Mouse (Mus musculus): ENCODE measurements around the gene Rfc1. TPM values are rescaled to one million over a fixed set of nuclear protein-coding genes. Genes with fewer than 3 reads are reported as not detected.
A peak's percentile ranks its signal among the peaks of the same experiment; 100 is the strongest.
"Not testable (repeated sequence)": the region's sequence is repeated elsewhere in the genome, so short reads cannot be mapped to it uniquely, and the experiment has no call there.

Rfc1 gene
- polyA plus RNA-seq, 1 experiment, result 42.8 TPM

DNA sequence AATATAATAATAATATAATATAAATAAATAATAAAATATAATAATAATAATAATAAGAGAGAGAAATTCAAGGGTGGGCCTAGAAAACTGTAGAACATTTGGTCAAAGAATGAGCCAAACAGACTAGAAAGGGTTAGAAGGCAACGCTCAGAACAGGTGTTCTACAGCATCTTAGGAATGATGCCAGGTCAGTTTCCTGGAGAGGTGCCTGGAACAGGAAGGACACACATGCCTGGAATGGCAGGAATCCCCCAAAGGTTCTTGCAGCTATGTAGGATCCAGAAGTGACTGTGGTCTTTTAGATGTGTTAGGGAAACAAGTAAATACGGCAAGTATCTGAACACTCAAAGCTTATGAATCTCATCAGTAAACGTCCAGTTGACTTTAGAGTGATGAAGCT lies 11.2 kb downstream of the Rfc1 start:
- TF ChIP-seq POLR2A (IDR thresholded peaks at IDR 0.05; ENCODE audit: borderline replicate concordance, control insufficient read depth, low read depth, low read length) (no peak), CTCF (IDR thresholded peaks at IDR 0.05; ENCODE audit: control insufficient read depth, insufficient read depth, low read length) (no peak)
- Histone ChIP-seq H3K4me3 (replicated peaks; ENCODE audit: control insufficient read depth, low read depth, low read length) (no peak overlapping the region), H3K27ac (ENCODE audit: control insufficient read depth, insufficient read depth, low read depth, low read length, poor library complexity) (no peak overlapping the region), H3K4me1 (ENCODE audit: control insufficient read depth, insufficient read depth, low read length) (peaks cover 10% of the 10 kb centered on the region)
- WGBS, result 87% methylated on average over 3 of the region's 3 CpGs

DNA sequence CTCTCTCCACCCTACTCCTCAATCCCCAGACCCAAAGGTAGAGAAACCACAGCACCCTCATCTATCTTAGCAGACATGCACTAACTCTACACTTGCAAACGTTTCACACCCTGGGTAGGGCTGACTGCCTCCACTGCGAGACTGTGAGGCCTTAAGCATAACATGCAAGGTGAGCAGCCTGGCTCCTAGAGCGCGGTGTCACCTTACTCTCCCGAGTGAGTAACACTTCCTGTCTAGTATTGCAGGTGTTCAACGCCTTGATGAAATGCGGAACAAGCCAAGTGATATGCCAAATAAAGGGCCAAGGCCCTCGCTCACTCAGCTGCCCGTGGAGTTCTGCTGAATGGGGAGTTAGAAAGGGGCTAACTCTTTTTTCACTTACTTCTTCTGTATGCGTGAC lies 13.3 kb downstream of the Rfc1 start:
- Histone ChIP-seq H3K4me1 (ENCODE audit: control insufficient read depth, insufficient read depth, low read length) (peaks cover 10% of the 10 kb centered on the region), H3K27ac (ENCODE audit: control insufficient read depth, insufficient read depth, low read depth, low read length, poor library complexity) (peak overlapping the region; percentile 59; the same call in 1 of the 2 replicates), H3K4me3 (replicated peaks; ENCODE audit: control insufficient read depth, low read depth, low read length) (no peak overlapping the region)
- 34% methylated on average over 10 of the region's 10 CpGs for WGBS
- TF ChIP-seq CTCF (IDR thresholded peaks at IDR 0.05; ENCODE audit: control insufficient read depth, insufficient read depth, low read length), result no peak
- TF ChIP-seq POLR2A (IDR thresholded peaks at IDR 0.05; ENCODE audit: borderline replicate concordance, control insufficient read depth, low read depth, low read length), result no peak

DNA sequence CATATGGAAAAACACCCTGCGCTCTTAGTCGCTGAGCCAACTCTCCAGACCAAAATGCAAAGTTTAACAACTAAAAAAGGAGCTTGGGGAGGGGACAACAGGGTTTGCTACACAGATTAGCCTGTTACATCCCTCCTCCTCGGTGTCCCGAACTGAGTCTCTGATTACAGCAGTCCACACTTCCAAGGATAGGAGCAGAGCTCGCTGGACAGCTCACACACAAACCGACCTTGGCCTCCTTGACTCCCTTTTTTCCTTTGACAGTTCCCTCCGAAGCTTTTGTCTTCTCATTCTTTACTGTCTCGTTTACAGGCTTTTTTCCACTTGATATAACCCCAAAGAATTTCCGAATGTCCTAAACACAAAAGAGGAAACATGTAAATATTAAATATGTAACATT lies 16.3 kb downstream of the Rfc1 start:
- WGBS, result 87% methylated on average over 9 of the region's 9 CpGs
- Histone ChIP-seq H3K4me3 (replicated peaks; ENCODE audit: control insufficient read depth, low read depth, low read length) (no peak overlapping the region), H3K27ac (ENCODE audit: control insufficient read depth, insufficient read depth, low read depth, low read length, poor library complexity) (no peak overlapping the region), H3K4me1 (ENCODE audit: control insufficient read depth, insufficient read depth, low read length) (peaks cover 7% of the 10 kb centered on the region)
- no peak for TF ChIP-seq CTCF (IDR thresholded peaks at IDR 0.05; ENCODE audit: control insufficient read depth, insufficient read depth, low read length)
- no peak for TF ChIP-seq POLR2A (IDR thresholded peaks at IDR 0.05; ENCODE audit: borderline replicate concordance, control insufficient read depth, low read depth, low read length)

DNA sequence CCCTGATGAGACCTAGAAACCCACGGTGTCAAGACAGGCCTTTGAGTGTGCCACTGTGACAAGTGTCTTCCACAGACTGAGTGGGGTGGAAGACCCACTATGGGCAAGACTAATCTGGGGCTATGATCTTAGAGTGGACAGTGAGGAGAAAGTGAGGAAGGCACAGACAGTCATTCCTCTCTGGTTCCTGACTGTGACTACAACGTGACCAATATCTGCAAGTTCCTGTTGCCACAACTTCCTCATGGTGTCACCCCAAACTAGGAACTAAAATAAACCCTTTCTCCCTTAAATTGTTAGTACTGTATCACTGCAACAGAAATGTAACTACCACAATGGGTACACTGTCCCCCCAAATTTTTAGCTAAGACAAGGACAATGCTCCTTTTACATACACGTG lies 26.6 kb downstream of the Rfc1 start:
- TF ChIP-seq CTCF (IDR thresholded peaks at IDR 0.05; ENCODE audit: control insufficient read depth, insufficient read depth, low read length) (no peak), POLR2A (IDR thresholded peaks at IDR 0.05; ENCODE audit: borderline replicate concordance, control insufficient read depth, low read depth, low read length) (no peak)
- 42% methylated on average over 3 of the region's 3 CpGs for WGBS
- H3K27ac ChIP-seq (ENCODE audit: control insufficient read depth, insufficient read depth, low read depth, low read length, poor library complexity), result peak overlapping the region; percentile 59

DNA sequence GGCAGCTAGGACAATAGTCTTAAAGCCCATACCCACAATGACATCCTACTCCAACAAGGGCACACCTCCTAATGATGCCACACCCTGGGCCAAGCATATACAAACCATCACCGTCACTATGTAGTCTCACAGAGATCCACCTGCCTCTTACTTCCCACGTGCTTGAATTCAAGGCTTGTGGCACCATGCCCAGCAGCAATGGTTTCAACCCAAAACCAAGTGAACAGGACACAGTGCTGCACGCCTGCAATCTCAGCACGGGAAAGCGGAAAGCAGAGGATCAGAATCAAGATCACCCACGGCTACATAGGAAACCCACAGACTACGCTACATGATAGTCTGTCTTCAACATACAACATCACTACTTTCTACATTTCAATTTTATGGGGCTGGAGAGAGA lies 27.3 kb downstream of the Rfc1 start:
- peaks cover 5% of the 10 kb centered on the region for H3K4me1 ChIP-seq (ENCODE audit: control insufficient read depth, insufficient read depth, low read length)
- TF ChIP-seq POLR2A (IDR thresholded peaks at IDR 0.05; ENCODE audit: borderline replicate concordance, control insufficient read depth, low read depth, low read length), result no peak
- TF ChIP-seq CTCF (IDR thresholded peaks at IDR 0.05; ENCODE audit: control insufficient read depth, insufficient read depth, low read length), result no peak
- no peak overlapping the region; the same call in 1 of the 2 replicates for H3K27ac ChIP-seq (ENCODE audit: control insufficient read depth, insufficient read depth, low read depth, low read length, poor library complexity)
- 90% methylated on average over 7 of the region's 7 CpGs for WGBS
- H3K4me3 ChIP-seq (replicated peaks; ENCODE audit: control insufficient read depth, low read depth, low read length), result no peak overlapping the region

More for the DNA sequence above, 26.6 kb downstream of the Rfc1 start:
- Histone ChIP-seq H3K4me1 (ENCODE audit: control insufficient read depth, insufficient read depth, low read length) (peaks cover 5% of the 10 kb centered on the region), H3K4me3 (replicated peaks; ENCODE audit: control insufficient read depth, low read depth, low read length) (no peak overlapping the region)

DNA sequence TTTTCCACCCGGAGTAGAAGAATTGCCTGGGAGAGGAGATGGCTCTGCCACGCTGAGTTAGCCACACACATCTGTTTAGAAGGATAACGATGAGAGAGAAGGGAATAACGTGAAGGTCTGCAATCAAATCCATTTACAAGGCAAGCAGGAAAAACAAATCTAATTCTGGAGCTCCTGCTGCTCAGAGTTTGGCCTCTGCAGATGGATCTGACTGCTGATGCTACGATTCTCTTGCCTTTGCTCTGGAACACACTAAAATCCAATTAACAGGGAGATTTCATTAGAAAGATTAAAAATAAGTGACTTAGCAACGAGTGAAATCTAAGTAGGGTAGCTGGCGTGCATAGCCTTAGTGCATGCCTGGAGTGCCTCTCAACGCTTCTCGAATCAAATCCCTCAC lies 30.0 kb downstream of the Rfc1 start:
- Histone ChIP-seq H3K4me3 (replicated peaks; ENCODE audit: control insufficient read depth, low read depth, low read length) (no peak overlapping the region), H3K27ac (ENCODE audit: control insufficient read depth, insufficient read depth, low read depth, low read length, poor library complexity) (no peak overlapping the region), H3K4me1 (ENCODE audit: control insufficient read depth, insufficient read depth, low read length) (peaks cover 5% of the 10 kb centered on the region)
- 91% methylated on average over 9 of the region's 9 CpGs for WGBS
- TF ChIP-seq CTCF (IDR thresholded peaks at IDR 0.05; ENCODE audit: control insufficient read depth, insufficient read depth, low read length) (no peak), POLR2A (IDR thresholded peaks at IDR 0.05; ENCODE audit: borderline replicate concordance, control insufficient read depth, low read depth, low read length) (no peak)

DNA sequence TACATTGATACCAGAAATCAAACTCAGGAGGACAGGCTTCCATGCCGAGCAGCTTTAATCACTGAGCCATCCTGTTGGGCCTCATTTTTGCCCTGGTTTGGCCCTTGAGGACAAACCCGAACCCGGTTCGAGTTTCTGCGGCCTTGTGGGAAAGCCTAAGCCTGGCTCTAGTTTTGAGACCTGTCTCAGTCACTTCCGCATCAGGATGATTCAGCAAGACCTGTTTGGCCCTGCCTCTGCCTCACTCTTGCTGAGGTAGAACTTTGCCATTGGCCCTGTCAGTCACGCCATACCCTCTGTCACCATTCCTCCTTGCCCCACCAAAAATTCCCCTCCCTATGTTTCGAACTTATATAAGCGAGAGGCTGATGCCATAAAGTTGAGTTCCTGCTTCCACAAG lies 35.3 kb downstream of the Rfc1 start:
- Histone ChIP-seq H3K4me3 (replicated peaks; ENCODE audit: control insufficient read depth, low read depth, low read length) (no peak overlapping the region), H3K4me1 (ENCODE audit: control insufficient read depth, insufficient read depth, low read length) (no peaks in the 10 kb centered on the region; the same call in 1 of the 2 replicates), H3K27ac (ENCODE audit: control insufficient read depth, insufficient read depth, low read depth, low read length, poor library complexity) (peak overlapping the region; percentile 19; the same call in 1 of the 2 replicates)
- 87% methylated on average over 9 of the region's 9 CpGs for WGBS
- TF ChIP-seq CTCF (IDR thresholded peaks at IDR 0.05; ENCODE audit: control insufficient read depth, insufficient read depth, low read length), result no peak
- TF ChIP-seq POLR2A (IDR thresholded peaks at IDR 0.05; ENCODE audit: borderline replicate concordance, control insufficient read depth, low read depth, low read length), result no peak

DNA sequence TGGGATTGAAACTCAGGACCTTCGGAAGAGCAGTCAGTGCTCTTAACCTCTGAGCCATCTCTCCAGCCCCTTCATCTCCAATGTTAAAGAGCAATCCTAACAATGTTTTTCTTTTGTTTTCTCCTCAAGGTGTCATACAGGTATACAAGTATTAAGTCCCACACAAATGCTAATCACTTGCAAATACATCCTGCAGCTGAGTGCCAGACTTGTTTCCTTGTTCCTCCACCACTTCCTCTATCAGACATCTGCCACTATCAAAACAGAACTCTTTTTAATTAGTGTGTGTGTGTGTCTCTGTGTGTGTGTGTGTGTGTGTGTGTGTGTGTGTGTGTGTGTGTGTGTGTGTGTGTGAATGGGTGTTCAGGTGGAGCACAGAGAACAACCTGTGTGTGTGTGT lies 35.8 kb downstream of the Rfc1 start:
- H3K27ac ChIP-seq (ENCODE audit: control insufficient read depth, insufficient read depth, low read depth, low read length, poor library complexity), result peak overlapping the region; percentile 19; the same call in 1 of the 2 replicates
- H3K4me3 ChIP-seq (replicated peaks; ENCODE audit: control insufficient read depth, low read depth, low read length), result not testable (repeated sequence)
- WGBS, result 85% methylated on average over 1 of the region's 1 CpGs

More for the DNA sequence above, 35.8 kb downstream of the Rfc1 start:
- H3K4me1 ChIP-seq (ENCODE audit: control insufficient read depth, insufficient read depth, low read length), result not testable (repeated sequence)

Measured in bone marrow, adult 2 months (tissue).